Mouse (Mus musculus) c-Kit-positive CD71-positive TER-119-positive erythroid progenitor cells, embryonic 14.5 days (primary cell): ENCODE measurements at regions not wholly inside any gene's neighbourhood (a gene's known extent, or its start where the extent isn't known, plus 50 kb on each side); places are given as distances from the start of the nearest gene placed in this dataset.

Source experiments
- DNase-seq: peaks from one replicate; pipeline ENCODE4 v3.0.0-alpha.2; 2013; ENCODE audit warnings: low spot score

DNA sequence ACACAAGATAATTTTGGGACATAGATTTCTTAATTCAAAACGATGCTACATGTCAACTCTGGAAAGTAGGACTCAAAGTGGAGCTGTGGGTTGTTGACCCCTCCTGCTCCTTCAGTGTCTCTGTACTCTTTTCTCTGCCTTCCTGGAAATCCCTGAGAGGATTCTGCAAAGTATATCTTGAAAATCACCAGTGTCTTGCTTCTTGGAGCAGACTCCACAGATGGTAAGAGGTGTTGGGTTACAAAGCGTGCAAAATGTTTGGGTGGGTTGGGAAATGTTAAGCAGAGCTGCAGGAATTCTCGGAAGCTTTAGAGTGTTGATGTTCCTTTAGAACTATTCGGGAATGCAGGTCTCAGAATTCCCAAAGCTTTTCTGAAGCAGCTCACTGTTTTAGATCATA lies 61.5 kb upstream of the Abcb5 start:
- no peak for DNase-seq

DNA sequence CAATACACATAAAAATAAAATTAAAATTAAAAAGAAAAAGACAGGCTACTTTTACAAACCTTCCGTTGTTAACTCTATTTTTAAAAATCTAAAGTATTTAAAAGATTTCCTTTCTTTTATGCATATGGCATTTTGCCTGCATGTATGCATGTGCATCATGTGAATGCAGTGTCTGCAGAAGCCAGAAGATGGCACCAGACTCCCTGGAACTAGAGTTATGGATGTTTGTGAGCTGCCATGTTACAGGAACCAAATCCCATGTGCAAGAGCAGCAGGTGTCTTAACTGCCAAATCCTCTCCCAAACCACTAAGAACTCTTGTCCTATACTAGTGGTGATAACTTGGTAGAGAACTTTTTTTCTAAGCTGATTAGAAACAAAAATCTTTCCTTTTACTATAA lies 60.1 kb upstream of the Abcb5 start:
- peak; percentile 6 for DNase-seq

DNA sequence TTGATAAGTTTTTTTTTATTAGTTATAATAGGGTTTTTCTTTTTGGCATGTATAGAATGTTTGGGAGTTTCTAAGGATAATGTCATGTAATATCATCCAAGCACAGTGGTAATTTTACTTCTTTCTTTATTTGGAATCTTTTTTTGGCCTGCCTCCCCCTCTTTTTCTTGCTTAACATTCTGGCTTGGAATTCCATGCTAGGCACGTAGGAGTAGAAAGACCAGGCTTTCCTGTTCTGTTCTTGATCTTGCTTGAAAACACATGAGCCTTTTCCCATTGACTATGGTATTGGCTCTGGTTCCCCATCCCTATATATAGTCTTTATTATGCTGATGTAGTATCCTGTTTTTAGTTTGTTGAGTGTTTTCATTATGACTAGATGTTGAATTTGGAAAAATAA lies 57.8 kb upstream of the Abcb5 start:
- DNase-seq = no peak
